Mouse (Mus musculus) kidney, adult 8-10 months (tissue): ENCODE measurements around the gene Epn3.

Source experiments
- DNase-seq, 2 experiments: peaks; one replicate each; pipeline ENCODE4 v3.0.0; 2022

Gene Epn3

DNA sequence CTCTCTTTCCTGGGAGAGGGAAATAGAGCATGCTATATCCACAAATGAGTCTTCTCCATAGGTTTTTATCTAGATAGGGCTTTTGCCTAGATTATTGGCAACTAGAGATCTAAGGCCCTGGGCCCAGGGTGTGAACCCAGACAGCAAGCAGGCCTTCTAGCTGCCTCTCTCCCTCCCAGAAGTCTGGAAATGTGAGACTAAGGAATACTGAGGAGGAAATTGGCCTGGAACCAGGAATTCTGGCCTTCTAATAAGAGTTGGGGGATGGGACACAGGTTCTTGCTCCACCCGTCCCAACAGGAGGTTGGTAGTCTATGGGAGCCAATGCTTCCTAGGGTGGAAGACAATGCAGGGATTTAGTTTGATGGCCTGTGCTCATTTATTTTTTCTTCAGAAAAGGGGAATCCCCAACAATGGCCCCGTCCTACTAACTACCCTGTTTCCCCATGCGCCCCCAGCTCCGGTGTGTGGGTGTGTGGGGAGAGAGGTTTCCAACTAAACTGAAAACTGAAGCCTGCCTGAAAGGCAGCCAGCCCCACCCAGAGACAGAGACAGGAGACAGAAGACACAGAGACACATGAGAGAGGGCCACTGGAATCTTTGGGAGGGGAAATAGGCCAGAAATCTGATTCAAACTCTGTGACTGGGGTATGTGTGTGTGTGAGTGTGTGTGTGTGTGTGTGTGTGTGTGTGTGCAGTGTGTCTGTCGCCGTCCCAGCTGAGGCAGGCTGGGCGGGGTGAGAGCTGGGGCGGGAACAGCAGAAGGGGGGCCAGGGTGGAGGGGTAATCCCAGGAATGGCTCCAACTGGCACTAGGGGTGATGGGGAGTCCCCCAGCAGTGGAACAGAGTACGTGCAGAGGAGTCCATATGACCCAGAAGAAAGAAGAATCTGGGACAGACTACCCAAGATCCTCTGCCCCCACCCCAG, 30.4 kb downstream of the Epn3 start:
- DNase-seq, result no peak

- DNase-seq, result no peak
These were observed 31.2 kb downstream of the Epn3 start for GRCm38 (mm10) chr11:94468582-94469064.

DNA sequence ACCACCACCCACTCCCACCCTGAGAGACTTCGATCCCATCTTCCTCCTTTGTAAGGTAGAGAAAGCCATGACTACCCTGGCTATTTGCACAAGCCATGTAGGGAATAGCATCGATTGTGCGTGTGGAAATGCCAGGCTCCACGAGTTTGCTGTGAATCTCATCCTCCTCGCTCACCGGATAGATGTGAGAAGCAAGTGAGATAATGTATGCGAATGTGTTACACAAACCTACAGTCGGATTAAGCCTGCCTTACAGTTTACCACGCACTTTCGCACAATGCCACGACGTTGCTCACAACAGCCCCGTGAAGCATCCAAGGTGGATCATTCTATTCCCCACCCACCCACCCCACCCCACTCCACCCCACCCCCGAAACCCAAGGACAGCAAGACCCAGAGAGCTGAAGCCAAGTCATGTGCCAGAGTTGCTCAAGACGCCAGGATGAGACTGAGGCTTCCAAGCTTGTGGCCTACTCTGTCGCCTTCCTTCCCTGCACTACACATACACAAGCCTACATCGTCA, 33.4 kb downstream of the Epn3 start:
- no peak for DNase-seq

GRCm38 (mm10) chr11:94464170-94464569, 35.6 kb downstream of the Epn3 start:
- DNase-seq, result peak; percentile 44 to 49

DNA sequence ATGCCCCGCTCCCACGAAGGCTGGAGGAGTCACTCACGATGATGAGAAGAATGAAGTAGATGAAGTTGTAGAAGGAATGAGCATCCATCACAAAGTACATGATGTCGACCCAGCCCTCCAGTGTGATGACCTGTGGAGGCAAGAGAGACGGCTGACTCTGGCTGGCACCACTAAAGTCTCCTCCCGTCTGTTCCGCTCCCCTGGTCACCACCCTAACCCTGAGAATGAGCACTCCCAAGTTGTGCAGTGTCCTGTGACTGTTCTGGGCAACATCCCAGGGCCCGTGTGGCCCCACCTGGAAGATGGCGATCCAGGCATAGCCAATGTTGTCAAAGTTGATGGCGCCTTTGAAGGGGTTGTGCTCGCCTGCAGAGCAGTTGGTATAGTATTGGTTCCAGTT, 37.9 kb downstream of the Epn3 start:
- peak; percentile 66 to 73 for DNase-seq

DNA sequence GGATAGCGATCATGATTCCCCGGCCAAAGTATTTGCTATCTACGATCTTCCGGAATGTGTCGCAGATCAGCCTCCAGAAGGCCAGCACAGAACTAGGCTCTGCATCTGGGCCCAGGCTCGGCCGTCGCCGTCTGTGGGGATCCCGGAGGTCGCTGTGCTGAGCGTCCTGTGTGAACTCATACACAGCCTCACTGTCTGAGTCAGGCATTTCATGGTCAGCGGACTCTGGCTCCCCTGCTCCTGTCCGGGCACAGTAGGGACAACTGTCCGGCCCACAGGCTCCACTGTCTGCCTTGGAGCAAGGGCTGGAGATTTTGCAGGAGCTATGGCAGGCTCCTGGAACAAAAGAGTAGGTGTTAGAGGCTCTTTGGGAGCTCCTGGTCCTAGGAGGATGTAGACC, 42.8 kb downstream of the Epn3 start:
- DNase-seq, result no peak

- DNase-seq, result no peak
These were observed 43.4 kb downstream of the Epn3 start for GRCm38 (mm10) chr11:94456347-94456746.

DNA sequence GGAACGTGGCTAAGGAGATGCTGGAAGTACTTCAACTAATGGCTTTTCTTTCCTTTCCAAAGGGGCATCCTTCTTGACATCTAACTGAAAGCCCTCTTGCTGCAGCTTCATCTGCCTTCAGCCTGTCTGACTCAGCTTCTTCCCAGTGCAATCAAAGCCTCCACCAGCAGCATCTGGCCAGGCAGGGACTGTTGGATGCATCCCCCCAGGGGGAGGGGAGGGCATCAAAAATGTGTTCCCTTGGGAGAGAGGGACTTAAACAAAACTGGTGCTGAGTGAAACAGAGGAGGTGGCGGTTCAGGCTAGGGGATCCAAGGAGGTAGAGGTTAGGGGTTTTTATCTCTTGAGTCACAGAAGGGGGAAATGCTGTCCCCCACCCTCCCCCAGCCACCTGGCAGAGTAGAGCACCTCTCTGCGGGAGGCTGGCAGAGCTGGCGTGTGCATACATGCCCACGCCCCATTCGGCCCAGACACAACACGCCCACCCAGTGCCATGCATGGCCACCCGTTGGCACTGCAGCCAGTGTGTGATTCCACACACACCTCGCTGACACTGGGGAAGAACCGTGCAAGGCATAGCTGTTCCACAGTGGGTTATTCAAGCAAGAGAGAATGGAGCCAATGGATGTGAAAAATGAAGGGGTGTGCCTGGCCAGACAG, 44.5 kb downstream of the Epn3 start:
- no peak for DNase-seq

GRCm38 (mm10) chr11:94454756-94455155, 45.0 kb downstream of the Epn3 start:
- no peak for DNase-seq

DNA sequence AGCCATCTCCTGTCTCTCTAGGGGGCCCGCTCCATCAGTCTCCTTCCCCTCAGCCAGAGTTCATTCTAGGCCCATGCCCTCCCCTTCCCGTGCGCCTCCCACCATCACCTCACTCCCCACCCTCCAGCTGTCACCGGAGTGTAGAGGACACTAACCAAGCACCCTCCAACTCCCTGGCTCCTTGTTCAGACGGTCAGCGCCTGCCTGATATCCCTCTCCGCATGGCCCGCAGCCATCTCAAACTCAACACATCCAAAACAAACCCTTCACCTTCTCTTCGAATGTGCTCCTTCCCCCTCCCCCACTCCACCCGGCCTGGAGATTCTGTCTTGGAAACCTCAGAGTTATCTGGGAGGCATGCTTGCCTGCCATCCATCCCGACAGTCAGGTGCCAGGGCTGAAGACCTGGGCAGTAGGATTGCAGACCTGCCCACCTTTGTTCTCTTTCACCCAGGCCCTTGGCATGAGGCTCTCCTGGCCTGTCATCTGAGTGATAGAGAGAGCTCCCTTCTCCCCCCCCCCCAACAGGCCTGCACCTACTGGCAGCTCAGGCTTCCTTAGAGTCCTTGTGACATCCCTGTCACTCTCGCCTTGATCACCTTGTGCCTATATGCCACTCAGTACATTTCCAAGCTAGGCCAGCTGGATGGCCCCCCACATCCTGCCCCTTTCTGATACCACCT, 48.5 kb downstream of the Epn3 start:
- DNase-seq, result no peak

GRCm38 (mm10) chr11:94449886-94450285, 49.9 kb downstream of the Epn3 start:
- DNase-seq, result no peak

DNA sequence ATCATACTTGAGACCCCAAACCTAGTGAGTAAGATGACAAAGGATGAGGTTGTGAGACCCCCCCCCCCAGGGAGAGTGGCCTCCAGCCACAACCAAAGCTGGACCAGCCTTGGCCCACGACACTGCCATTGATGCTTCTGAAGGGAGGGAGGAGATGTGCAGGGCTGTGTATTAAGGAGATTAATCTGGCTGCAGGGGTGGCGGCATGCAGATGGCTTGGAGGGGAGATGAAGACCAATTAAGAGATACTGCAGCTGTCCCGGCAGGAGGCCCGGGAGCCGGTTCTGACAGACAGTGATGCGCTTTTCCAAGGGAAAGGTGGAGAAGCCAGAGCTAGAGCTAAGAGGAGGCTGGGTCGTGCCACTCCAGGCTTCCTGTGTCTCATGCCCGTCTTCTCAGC, 50.5 kb downstream of the Epn3 start:
- no peak for DNase-seq

DNA sequence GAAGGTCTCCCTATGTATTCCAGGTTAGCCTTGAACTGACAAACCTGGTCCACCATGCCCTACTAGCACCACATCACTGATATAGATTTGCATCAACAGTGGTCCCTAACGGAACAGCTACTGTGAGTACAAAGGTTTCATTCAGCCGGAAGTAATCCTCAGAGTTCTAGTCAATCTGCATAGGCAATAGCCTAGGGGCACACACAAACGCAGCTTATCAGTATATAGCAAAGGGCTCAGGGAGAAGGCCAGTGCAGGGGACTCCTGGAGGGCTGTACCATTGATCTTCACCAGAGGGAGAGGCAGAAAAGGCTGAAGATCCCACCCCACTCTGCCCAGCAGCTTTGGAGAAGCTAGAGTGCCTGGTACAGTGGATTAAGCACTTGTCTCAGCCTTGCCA, 52.8 kb downstream of the Epn3 start:
- no peak for DNase-seq

DNA sequence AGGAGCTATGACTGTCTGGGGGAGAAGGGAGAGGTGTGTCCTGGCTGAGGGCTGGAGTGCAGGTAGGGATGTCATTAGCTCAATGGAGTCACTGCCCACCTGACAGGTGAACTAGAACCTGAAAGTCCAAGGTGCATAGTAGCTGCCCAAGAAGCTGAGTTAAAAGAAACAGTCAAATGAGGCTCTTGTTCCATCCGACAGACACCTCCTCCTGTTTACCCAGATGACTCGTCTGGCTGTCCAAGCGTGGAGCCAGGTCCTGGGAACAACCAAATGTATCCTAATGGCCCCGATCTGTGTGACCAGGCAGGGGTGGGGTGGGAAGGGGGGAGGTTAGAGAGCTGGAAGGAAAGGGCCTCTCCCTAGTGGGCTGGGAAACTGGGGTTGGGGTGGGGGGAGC, 54.5 kb downstream of the Epn3 start:
- peak; percentile 47 to 69 for DNase-seq

DNA sequence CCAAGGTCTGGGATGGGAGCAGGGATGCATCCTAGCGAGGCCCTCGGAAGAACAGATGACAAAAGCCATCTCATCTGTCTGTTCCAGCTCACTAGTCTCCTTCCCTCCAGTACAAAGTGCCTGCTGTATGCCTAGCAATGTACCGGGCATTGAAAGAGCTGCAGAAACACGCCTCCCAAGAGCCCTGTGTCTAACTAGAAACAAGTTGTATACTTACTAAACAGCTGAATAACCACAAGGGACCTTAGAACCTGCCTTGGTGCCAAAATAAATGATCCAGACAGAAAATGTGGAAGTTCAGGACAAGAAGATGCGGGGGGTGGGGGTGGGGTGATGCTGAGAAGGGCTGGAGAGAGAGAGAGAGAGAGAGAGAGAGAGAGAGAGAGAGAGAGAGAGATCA, 54.9 kb downstream of the Epn3 start:
- DNase-seq, result peak; percentile 31 to 65

- DNase-seq, result no peak
These were observed 58.0 kb downstream of the Epn3 start for GRCm38 (mm10) chr11:94441752-94442151.

DNA sequence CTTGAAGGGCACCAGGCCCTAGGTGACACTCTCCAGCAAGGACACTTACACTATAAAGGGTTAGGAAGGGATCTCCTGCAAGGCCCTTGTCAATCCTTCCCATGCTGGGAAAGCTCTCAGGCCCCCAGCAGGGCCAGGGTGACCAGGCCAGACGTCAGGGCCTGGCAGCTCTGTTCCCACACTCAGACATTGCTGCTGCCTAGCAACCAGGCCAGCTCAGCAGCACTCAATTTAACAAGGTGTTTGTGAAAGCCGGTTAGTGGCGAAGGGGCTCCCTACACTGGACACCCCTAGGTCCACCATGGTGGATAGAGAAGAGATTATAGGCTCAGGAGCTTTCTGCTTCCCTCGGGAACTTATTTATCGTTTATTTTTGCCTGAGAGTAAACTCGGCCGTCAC, 58.7 kb downstream of the Epn3 start:
- no peak for DNase-seq

GRCm38 (mm10) chr11:94440421-94440820, 59.4 kb downstream of the Epn3 start:
- DNase-seq, result no peak
